Mouse (Mus musculus) intestine, postnatal 0 days (tissue): ENCODE measurements around the gene Nedd9. TPM values are rescaled to one million over a fixed set of nuclear protein-coding genes. Genes with fewer than 3 reads are reported as not detected.

Experiments
- ATAC-seq: fragments of 200-750 bp; cut with Nextera tagmentation; 2 replicates; pipeline ENCODE4 v1.8.0; 2017; ENCODE audit warnings: mild to moderate bottlenecking, moderate TSS enrichment, moderate library complexity
- H3K27ac ChIP-seq: fragments of 300-500 bp; sonication (generic); 2 replicates; pipeline ENCODE4 v1.5.1; 2014; ENCODE audit warnings: mild to moderate bottlenecking, low read depth, low read length, moderate library complexity
- H3K27me3 ChIP-seq: fragments of 300-500 bp; sonication (generic); replicated peaks from 2 replicates; pipeline ENCODE4 v1.6.1; 2014; ENCODE audit warnings: low read length, mixed read lengths; ENCODE audit not compliant: control insufficient read depth, insufficient read depth
- H3K36me3 ChIP-seq: fragments of 300-500 bp; sonication (generic); 2 replicates; pipeline ENCODE4 v1.6.1; 2014; ENCODE audit warnings: mild to moderate bottlenecking, moderate library complexity; ENCODE audit not compliant: control insufficient read depth, insufficient read depth
- H3K4me1 ChIP-seq: fragments of 300-500 bp; sonication (generic); replicated peaks from 2 replicates; pipeline ENCODE4 v1.6.1; 2014; ENCODE audit warnings: antibody characterized with exemption, low read length, mixed read lengths; ENCODE audit not compliant: control insufficient read depth, insufficient read depth
- H3K4me2 ChIP-seq: fragments of 300-500 bp; sonication (generic); replicated peaks from 2 replicates; pipeline ENCODE4 v1.6.1; 2014; ENCODE audit warnings: low read depth, mild to moderate bottlenecking, moderate library complexity
- H3K4me3 ChIP-seq: fragments of 300-500 bp; sonication (generic); 2 replicates; pipeline ENCODE4 v1.5.1; 2014; ENCODE audit warnings: low read depth, low read length
- H3K9ac ChIP-seq: fragments of 300-500 bp; sonication (generic); 2 replicates; pipeline ENCODE4 v1.6.1; 2014; ENCODE audit warnings: mild to moderate bottlenecking, low read depth, low read length
- H3K9me3 ChIP-seq: fragments of 300-500 bp; sonication (generic); 2 replicates; pipeline ENCODE4 v1.6.1; 2016; ENCODE audit warnings: mixed run types; ENCODE audit not compliant: control insufficient read depth
- CTCF ChIP-seq: sonication (generic); IDR thresholded peaks from 2 replicates; pipeline ENCODE4 v1.5.1; 2016; ENCODE audit warnings: low read depth, mild to moderate bottlenecking, control low read depth, antibody characterized with exemption, moderate library complexity
- WGBS: fragments of 180-500 bp; shearing (Covaris S2); extraction: QIAGEN DNeasy Blood & Tissue Kit; methylation state at CpG from one replicate; pipeline ENCODE4 v1.1.7; 2014; 5-methylcytosine and 5-hydroxymethylcytosine counted together
- polyA plus RNA-seq: library from polyadenylated mRNA; unstranded; fragments of >200 nt; fragmentation: Nextera tagmentation; extraction: Ambion mirVana; gene quantifications from 2 replicates; pipeline ENCODE4 v1.2.1, GENCODE M21; 2015

Nedd9 gene
- polyA plus RNA-seq, 1 experiment from 2014 or later = 17.6 TPM

GRCm38 (mm10) chr13:41510631-41511419 is 23.7 kb upstream of the Nedd9 start:
- WGBS = 48% methylated on average over 7 of the region's 7 CpGs
- Histone ChIP-seq H3K9me3 (no peaks in the 10 kb centered on the region), H3K4me1 (peaks cover 6% of the 10 kb centered on the region; the same call in 1 of the 2 replicates), H3K9ac (no peak overlapping the region), H3K27ac (peak overlapping the region; percentile 54), H3K4me3 (no peak overlapping the region), H3K36me3 (no peaks in the 10 kb centered on the region), H3K4me2 (no peak overlapping the region), H3K27me3 (no peaks in the 10 kb centered on the region)
- TF ChIP-seq CTCF = no peak
- ATAC-seq = no peak

- ATAC-seq = no peak
- no peak overlapping the region for H3K9ac ChIP-seq
- H3K4me2 ChIP-seq = no peak overlapping the region
- H3K4me1 ChIP-seq = no peaks in the 10 kb centered on the region
- H3K36me3 ChIP-seq = no peaks in the 10 kb centered on the region
- H3K27ac ChIP-seq = no peak overlapping the region
- 78% methylated on average over 2 of the region's 2 CpGs for WGBS
- H3K9me3 ChIP-seq = no peaks in the 10 kb centered on the region
- H3K27me3 ChIP-seq = no peaks in the 10 kb centered on the region
- no peak overlapping the region for H3K4me3 ChIP-seq
- no peak for TF ChIP-seq CTCF
Measured at GRCm38 (mm10) chr13:41505594-41505993, 18.4 kb upstream of the Nedd9 start.

GRCm38 (mm10) chr13:41504997-41505396 is 17.8 kb upstream of the Nedd9 start:
- no peak for ATAC-seq
- H3K27me3 ChIP-seq = no peaks in the 10 kb centered on the region
- 86% methylated on average over 2 of the region's 2 CpGs for WGBS
- H3K36me3 ChIP-seq = no peaks in the 10 kb centered on the region
- H3K27ac ChIP-seq = no peak overlapping the region
- no peaks in the 10 kb centered on the region for H3K4me1 ChIP-seq
- no peak overlapping the region for H3K9ac ChIP-seq
- no peak for TF ChIP-seq CTCF
- no peak overlapping the region for H3K4me2 ChIP-seq
- H3K4me3 ChIP-seq = no peak overlapping the region
- H3K9me3 ChIP-seq = no peaks in the 10 kb centered on the region

- no peaks in the 10 kb centered on the region for H3K9me3 ChIP-seq
- no peak overlapping the region for H3K9ac ChIP-seq
- H3K36me3 ChIP-seq = no peaks in the 10 kb centered on the region
- whole genome bisulfite sequencing = 85% methylated on average over 2 of the region's 2 CpGs
- TF ChIP-seq CTCF = no peak
- H3K4me3 ChIP-seq = no peak overlapping the region
- no peak for ATAC-seq
- no peaks in the 10 kb centered on the region for H3K4me1 ChIP-seq
- H3K4me2 ChIP-seq = no peak overlapping the region
- no peaks in the 10 kb centered on the region for H3K27me3 ChIP-seq
- H3K27ac ChIP-seq = no peak overlapping the region
Measured at GRCm38 (mm10) chr13:41504448-41504847, 17.3 kb upstream of the Nedd9 start.

GRCm38 (mm10) chr13:41502917-41503301 is 15.7 kb upstream of the Nedd9 start:
- Histone ChIP-seq H3K27me3 (no peaks in the 10 kb centered on the region), H3K9me3 (no peaks in the 10 kb centered on the region), H3K36me3 (no peaks in the 10 kb centered on the region), H3K9ac (no peak overlapping the region), H3K27ac (no peak overlapping the region), H3K4me2 (no peak overlapping the region), H3K4me1 (no peaks in the 10 kb centered on the region), H3K4me3 (no peak overlapping the region)
- WGBS = 68% methylated on average over 2 of the region's 2 CpGs
- ATAC-seq = no peak
- TF ChIP-seq CTCF = no peak

- H3K9me3 ChIP-seq = no peaks in the 10 kb centered on the region
- H3K36me3 ChIP-seq = no peaks in the 10 kb centered on the region
- no peak for ATAC-seq
- H3K27me3 ChIP-seq = no peaks in the 10 kb centered on the region
- no peaks in the 10 kb centered on the region for H3K4me1 ChIP-seq
- 68% methylated on average over 12 of the region's 12 CpGs for WGBS
- H3K4me3 ChIP-seq = no peak overlapping the region
- H3K27ac ChIP-seq = no peak overlapping the region
- H3K9ac ChIP-seq = no peak overlapping the region
- no peak for TF ChIP-seq CTCF
- no peak overlapping the region for H3K4me2 ChIP-seq
Measured at GRCm38 (mm10) chr13:41502136-41502916, 15.2 kb upstream of the Nedd9 start.
